Mouse (Mus musculus): ENCODE measurements around the gene Apob. TPM values are rescaled to one million over a fixed set of nuclear protein-coding genes. Genes with fewer than 3 reads are reported as not detected.

The Apob gene
- polyA plus RNA-seq (2016; fragmentation: Nextera tagmentation; extraction: Ambion mirVana): 0.38 and 0.41 TPM in 2 replicates

- Histone ChIP-seq H3K9me3 (no peaks in the 10 kb centered on the region), H3K36me3 (replicated peaks) (no peaks in the 10 kb centered on the region), H3K27ac (replicated peaks) (no peak within 1 kb of the TSS; the same call in 1 of the 2 replicates), H3K4me3 (no peak within 1 kb of the TSS), H3K4me1 (no peaks in the 10 kb centered on the region), H3K27me3 (replicated peaks; ENCODE audit: low read depth, poor library complexity, severe bottlenecking) (no peaks in the 10 kb centered on the region)
- 76% methylated on average over 20 of the region's 20 CpGs for WGBS
- peak; percentile 13 for DNase-seq (ENCODE audit: low spot score)
Measured at GRCm38 (mm10) chr12:7977466-7978189, at the start of gene Apob. Gene Apob, plus strand, starts transcription at chr12:7977648.

DNA sequence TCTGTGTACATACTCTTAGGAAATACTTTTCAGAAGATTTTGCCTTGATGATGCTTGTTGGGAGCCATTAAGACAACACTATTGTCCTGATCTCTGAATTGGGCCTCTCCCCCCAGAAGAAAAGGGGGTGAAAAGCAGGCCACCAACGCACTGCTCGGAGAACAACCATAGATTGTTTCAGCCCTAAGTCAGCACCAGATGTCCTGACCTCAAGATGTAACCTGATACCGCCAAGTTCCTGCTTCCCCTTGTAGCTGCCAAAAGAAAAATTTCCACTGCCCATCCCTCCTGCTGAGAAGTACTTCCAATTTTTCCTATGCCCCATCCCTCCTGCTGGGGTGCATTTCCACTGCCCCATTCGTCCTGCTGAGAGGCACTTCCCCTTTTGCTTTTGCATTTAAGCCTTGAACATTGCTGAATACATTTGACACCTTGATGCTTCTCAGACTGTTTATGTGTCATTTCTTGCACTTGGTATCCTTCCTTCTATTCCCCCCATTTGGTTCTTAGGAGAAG, 45.0 kb upstream of the Apob start:
- no peak overlapping the region for H3K4me3 ChIP-seq
- 55% methylated on average over 4 of the region's 4 CpGs for WGBS
- no peaks in the 10 kb centered on the region for H3K36me3 ChIP-seq (replicated peaks)
- H3K27ac ChIP-seq (replicated peaks): no peak overlapping the region
- DNase-seq (ENCODE audit: low spot score): no peak
- no peaks in the 10 kb centered on the region for H3K4me1 ChIP-seq
- H3K9me3 ChIP-seq: peaks cover 3% of the 10 kb centered on the region; the same call in 1 of the 2 replicates
- no peaks in the 10 kb centered on the region for H3K27me3 ChIP-seq (replicated peaks; ENCODE audit: low read depth, poor library complexity, severe bottlenecking)

- no peak overlapping the region for H3K27ac ChIP-seq (replicated peaks)
Measured at GRCm38 (mm10) chr12:7950098-7950745, 27.2 kb upstream of the Apob start.

DNA sequence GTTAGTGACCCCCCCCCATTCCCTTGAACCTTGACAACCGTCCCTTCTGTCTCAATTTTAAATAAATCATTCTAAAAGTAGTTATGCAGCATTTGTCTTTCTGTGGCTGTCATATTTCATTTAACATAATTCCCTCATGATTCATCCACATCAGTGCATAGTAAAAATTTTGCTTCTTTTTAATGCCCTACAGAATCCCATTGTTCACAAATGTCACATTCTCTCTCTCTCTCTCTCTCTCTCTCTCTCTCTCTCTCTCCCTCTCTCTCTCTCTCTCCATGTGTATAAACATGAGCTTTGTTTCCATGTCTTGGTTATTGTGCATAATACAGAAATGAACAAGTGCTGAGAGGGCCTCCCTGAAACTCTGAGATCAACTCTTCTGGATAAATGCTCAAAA, 18.6 kb upstream of the Apob start:
- H3K4me1 ChIP-seq: 0 out of 2 replicates have a peak, but pooled peaks cover 3% of the 10 kb centered on the region
- DNase-seq (ENCODE audit: low spot score): no peak
- no peaks in the 10 kb centered on the region for H3K27me3 ChIP-seq (replicated peaks; ENCODE audit: low read depth, poor library complexity, severe bottlenecking)
- H3K27ac ChIP-seq (replicated peaks): no peak overlapping the region
- WGBS: 81% methylated on average over 1 of the region's 1 CpGs
- H3K36me3 ChIP-seq (replicated peaks): no peaks in the 10 kb centered on the region
- H3K4me3 ChIP-seq: no peak overlapping the region
- no peaks in the 10 kb centered on the region for H3K9me3 ChIP-seq

More at GRCm38 (mm10) chr12:7950098-7950745, 27.2 kb upstream of the Apob start:
- Histone ChIP-seq H3K36me3 (replicated peaks) (no peaks in the 10 kb centered on the region), H3K4me1 (no peaks in the 10 kb centered on the region), H3K9me3 (no peaks in the 10 kb centered on the region), H3K4me3 (no peak overlapping the region), H3K27me3 (replicated peaks; ENCODE audit: low read depth, poor library complexity, severe bottlenecking) (no peaks in the 10 kb centered on the region)
- WGBS: 79% methylated on average over 9 of the region's 9 CpGs
- DNase-seq (ENCODE audit: low spot score): no peak

GRCm38 (mm10) chr12:7959310-7959918, 18.0 kb upstream of the Apob start:
- H3K36me3 ChIP-seq (replicated peaks): no peaks in the 10 kb centered on the region
- no peaks in the 10 kb centered on the region for H3K9me3 ChIP-seq
- 0 out of 2 replicates have a peak, but pooled peaks cover 3% of the 10 kb centered on the region for H3K4me1 ChIP-seq
- no peak overlapping the region for H3K27ac ChIP-seq (replicated peaks)
- 89% methylated on average over 6 of the region's 6 CpGs for WGBS
- DNase-seq (ENCODE audit: low spot score): no peak
- no peaks in the 10 kb centered on the region for H3K27me3 ChIP-seq (replicated peaks; ENCODE audit: low read depth, poor library complexity, severe bottlenecking)
- no peak overlapping the region for H3K4me3 ChIP-seq

GRCm38 (mm10) chr12:7962314-7962927, 15.0 kb upstream of the Apob start:
- Histone ChIP-seq H3K4me3 (no peak overlapping the region), H3K36me3 (replicated peaks) (no peaks in the 10 kb centered on the region), H3K4me1 (0 out of 2 replicates have a peak, but pooled peaks cover 3% of the 10 kb centered on the region), H3K27me3 (replicated peaks; ENCODE audit: low read depth, poor library complexity, severe bottlenecking) (no peaks in the 10 kb centered on the region), H3K27ac (replicated peaks) (no peak overlapping the region), H3K9me3 (no peaks in the 10 kb centered on the region)
- DNase-seq (ENCODE audit: low spot score): no peak
- 78% methylated on average over 5 of the region's 5 CpGs for WGBS

DNA sequence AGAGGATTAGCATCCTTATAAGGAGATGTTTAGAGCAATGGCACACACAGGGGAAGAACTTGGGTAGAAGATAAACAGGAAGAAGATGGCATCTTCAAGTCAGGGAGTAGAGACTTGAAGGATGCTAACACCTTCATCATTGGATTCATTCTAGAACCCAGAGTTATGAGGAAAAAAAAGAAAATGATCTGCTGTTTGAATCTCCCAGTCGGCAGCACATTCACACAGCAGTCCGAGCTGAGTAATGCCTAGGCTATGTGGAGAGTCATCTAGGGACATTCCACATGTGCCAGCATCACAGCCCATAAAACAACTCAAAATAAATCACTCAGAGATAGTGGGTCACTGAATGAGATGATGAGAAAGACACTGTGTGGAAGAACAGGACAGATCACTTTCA, 10.2 kb upstream of the Apob start:
- H3K27ac ChIP-seq (replicated peaks): no peak overlapping the region
- no peaks in the 10 kb centered on the region for H3K27me3 ChIP-seq (replicated peaks; ENCODE audit: low read depth, poor library complexity, severe bottlenecking)
- H3K4me1 ChIP-seq: 0 out of 2 replicates have a peak, but pooled peaks cover 3% of the 10 kb centered on the region
- no peak overlapping the region for H3K4me3 ChIP-seq
- no peaks in the 10 kb centered on the region for H3K9me3 ChIP-seq
- WGBS: 96% methylated on average over 2 of the region's 2 CpGs
- no peak for DNase-seq (ENCODE audit: low spot score)
- no peaks in the 10 kb centered on the region for H3K36me3 ChIP-seq (replicated peaks)

GRCm38 (mm10) chr12:7970301-7970700, 7.1 kb upstream of the Apob start:
- no peaks in the 10 kb centered on the region for H3K4me1 ChIP-seq
- WGBS: 90% methylated on average over 2 of the region's 2 CpGs
- H3K4me3 ChIP-seq: no peak overlapping the region
- no peaks in the 10 kb centered on the region for H3K36me3 ChIP-seq (replicated peaks)
- H3K27ac ChIP-seq (replicated peaks): no peak overlapping the region
- no peak for DNase-seq (ENCODE audit: low spot score)
- H3K9me3 ChIP-seq: no peaks in the 10 kb centered on the region
- no peaks in the 10 kb centered on the region for H3K27me3 ChIP-seq (replicated peaks; ENCODE audit: low read depth, poor library complexity, severe bottlenecking)

DNA sequence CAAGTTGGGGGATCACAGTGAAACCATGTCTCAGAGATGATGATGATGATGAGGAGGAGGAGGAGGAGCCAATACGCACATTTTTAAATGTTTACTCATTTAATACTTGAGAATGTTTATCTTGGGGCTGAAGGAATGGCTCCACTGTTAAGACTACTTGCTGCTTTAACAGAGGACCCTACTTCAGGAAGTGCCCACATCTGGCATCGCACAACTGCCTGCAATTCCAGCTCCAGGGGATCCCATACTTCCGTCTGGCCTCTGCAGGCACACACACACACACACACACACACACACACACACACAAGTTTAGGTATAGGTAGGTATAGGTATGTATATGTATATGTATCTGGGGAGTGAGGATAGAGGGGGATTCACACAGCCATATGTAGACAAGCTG, 6.6 kb upstream of the Apob start:
- H3K36me3 ChIP-seq (replicated peaks): no peaks in the 10 kb centered on the region
- WGBS: 72% methylated on average over 3 of the region's 3 CpGs
- no peaks in the 10 kb centered on the region for H3K27me3 ChIP-seq (replicated peaks; ENCODE audit: low read depth, poor library complexity, severe bottlenecking)
- no peak overlapping the region for H3K27ac ChIP-seq (replicated peaks)
- DNase-seq (ENCODE audit: low spot score): no peak
- no peaks in the 10 kb centered on the region for H3K9me3 ChIP-seq
- H3K4me1 ChIP-seq: no peaks in the 10 kb centered on the region
- H3K4me3 ChIP-seq: no peak overlapping the region

GRCm38 (mm10) chr12:7971736-7972135, 5.7 kb upstream of the Apob start:
- no peak for DNase-seq (ENCODE audit: low spot score)
- H3K4me1 ChIP-seq: no peaks in the 10 kb centered on the region
- no peak overlapping the region for H3K4me3 ChIP-seq
- H3K27ac ChIP-seq (replicated peaks): no peak overlapping the region
- H3K9me3 ChIP-seq: no peaks in the 10 kb centered on the region
- H3K36me3 ChIP-seq (replicated peaks): no peaks in the 10 kb centered on the region
- WGBS: 90% methylated on average over 2 of the region's 2 CpGs
- no peaks in the 10 kb centered on the region for H3K27me3 ChIP-seq (replicated peaks; ENCODE audit: low read depth, poor library complexity, severe bottlenecking)

- 78% methylated on average over 5 of the region's 5 CpGs for WGBS
Measured at GRCm38 (mm10) chr12:7973773-7974322, 3.6 kb upstream of the Apob start.

More at GRCm38 (mm10) chr12:7973773-7974322, 3.6 kb upstream of the Apob start:
- Histone ChIP-seq H3K27ac (replicated peaks) (no peak overlapping the region), H3K36me3 (replicated peaks) (no peaks in the 10 kb centered on the region), H3K9me3 (no peaks in the 10 kb centered on the region), H3K4me1 (no peaks in the 10 kb centered on the region), H3K27me3 (replicated peaks; ENCODE audit: low read depth, poor library complexity, severe bottlenecking) (no peaks in the 10 kb centered on the region), H3K4me3 (no peak overlapping the region)
- DNase-seq (ENCODE audit: low spot score): no peak

All from embryonic facial prominence, embryonic 10.5 days (tissue).